Mouse (Mus musculus) megakaryocyte-erythroid progenitor cell, adult 5-6 weeks (primary cell): ENCODE measurements around the gene Tmem33. TPM values are rescaled to one million over a fixed set of nuclear protein-coding genes. Genes with fewer than 3 reads are reported as not detected.

Experiments
- ATAC-seq: replicated peaks from 2 replicates; pipeline ENCODE4 v1.8.0; 2016; ENCODE audit warnings: mild to moderate bottlenecking, inconsistent platforms; ENCODE audit not compliant: severe bottlenecking, poor library complexity, low FRiP score, low TSS enrichment
- total RNA-seq, 2 experiments: library from RNA; stranded (forward) in 1 of 2; stranded (reverse) in 1 of 2; fragments of 200-1000, 215-1000 nt in 1 of 2; fragments of >200 nt in 1 of 2; fragmentation: Nextera tagmentation in 1 of 2; gene quantifications; 2 replicates each; pipeline ENCODE4 v1.2.3; 2014 to 2017

Tmem33 gene
- total RNA-seq, 2 experiments from 2014 or later, result 55.1 to 112 TPM

DNA sequence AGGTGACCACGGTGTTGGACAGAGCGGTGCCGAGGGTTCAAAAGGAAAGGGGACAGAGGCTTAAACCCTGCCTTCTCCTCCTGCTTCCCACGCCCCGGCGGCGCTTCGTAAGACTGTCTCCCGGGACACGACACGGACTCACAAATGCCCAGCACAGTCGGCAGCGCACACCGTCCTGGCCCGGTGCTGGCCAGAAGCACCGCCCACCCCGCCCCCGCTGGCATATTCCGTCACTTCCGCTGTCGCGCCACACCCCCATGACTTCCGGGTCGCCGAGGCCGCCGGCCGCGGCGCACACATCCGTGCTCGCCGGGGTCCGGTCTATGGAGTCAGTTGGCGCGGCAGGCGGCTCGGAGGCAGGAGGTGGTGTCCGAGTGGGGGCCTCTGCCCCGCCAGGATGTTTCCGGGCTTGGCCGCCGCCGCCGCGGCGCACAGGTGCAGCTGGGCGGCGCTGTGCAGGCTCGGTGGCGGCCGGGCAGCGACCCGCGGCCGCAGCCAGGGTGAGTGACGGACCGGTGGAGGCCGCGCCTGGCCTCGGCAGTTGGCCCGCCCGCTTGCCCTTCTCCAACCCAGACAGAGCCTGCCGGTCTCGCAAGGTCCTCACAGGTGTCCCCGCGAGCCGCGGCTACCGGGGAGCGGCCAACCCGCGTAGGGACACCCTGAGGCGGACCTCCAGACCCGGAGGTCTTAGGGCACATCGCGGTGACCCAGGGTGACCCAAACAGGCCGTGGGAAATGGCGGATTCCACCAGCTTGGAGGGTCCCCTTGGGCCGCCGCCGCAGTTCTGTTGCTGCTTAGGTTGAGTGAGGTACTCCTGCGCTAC lies 46.5 kb downstream of the Tmem33 start, which contains the start of gene Slc30a9:
TSS of gene Slc30a9 (plus strand) at position 258 of the 824 bp plus-strand sequence.
- peak; percentile 93 for ATAC-seq

- peak; percentile 58 for ATAC-seq
These were observed 47.4 kb downstream of the Tmem33 start for GRCm38 (mm10) chr5:67307659-67308222.

- ATAC-seq, result no peak
These were observed 51.6 kb downstream of the Tmem33 start for GRCm38 (mm10) chr5:67311811-67312521.

DNA sequence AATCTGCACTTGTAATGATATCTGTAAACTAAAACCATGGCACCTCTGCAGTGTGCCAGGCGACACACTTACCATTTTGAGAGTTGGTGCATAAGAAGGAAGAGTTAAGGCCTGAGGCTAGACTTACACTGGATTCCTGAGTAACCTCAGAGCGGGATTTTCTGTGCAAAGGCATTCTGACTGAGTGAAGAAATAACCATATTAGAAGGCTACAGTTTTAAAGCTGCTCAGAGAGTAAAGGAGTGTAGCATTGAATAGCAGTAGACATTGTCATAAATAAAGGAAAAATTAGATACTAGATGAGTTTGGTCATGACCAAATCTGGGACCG lies 52.1 kb downstream of the Tmem33 start:
- no peak for ATAC-seq

- ATAC-seq, result no peak
These were observed 61.4 kb downstream of the Tmem33 start for GRCm38 (mm10) chr5:67321656-67322268.

DNA sequence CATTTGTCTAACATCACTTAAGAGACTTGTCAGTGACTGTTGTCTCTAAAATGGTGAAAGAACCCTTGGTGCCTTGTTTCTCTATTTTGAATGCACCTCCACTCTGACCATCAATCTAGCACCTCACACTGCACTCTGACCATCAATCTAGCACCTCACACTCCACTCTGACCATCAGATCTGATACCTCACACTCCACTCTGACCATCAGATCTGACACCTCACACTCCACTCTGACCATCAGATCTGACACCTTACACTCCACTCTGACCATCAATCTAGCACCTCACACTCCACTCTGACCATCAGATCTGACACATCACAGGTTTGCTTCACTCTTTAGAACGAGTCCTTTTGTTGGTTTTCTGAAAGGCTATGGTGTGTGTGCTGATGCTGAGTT lies 63.7 kb downstream of the Tmem33 start:
- ATAC-seq, result no peak

GRCm38 (mm10) chr5:67340811-67341210 lies 80.4 kb downstream of the Tmem33 start:
- ATAC-seq, result no peak

Other genes with a start within 250 kb of the Tmem33 start
- not detected in 2 replicates for gene Phox2b, start 161.3 kb upstream of the Tmem33 start, total RNA-seq (2014; fragmentation: Nextera tagmentation)
- not detected in 2 replicates for gene Phox2b, start 161.3 kb upstream of the Tmem33 start, total RNA-seq (2017)
- gene Slc30a9, start 46.4 kb downstream of the Tmem33 start, total RNA-seq (2014; fragmentation: Nextera tagmentation), result 30.2 and 39.0 TPM in 2 replicates
- gene Slc30a9, start 46.4 kb downstream of the Tmem33 start, total RNA-seq (2017), result 32.5 and 41.3 TPM in 2 replicates
- 0.40 and 0.55 TPM in 2 replicates for gene Bend4, start 167.7 kb downstream of the Tmem33 start, total RNA-seq (2014; fragmentation: Nextera tagmentation)
- 0.75 and 1.3 TPM in 2 replicates for gene Bend4, start 167.7 kb downstream of the Tmem33 start, total RNA-seq (2017)